Mouse (Mus musculus) midbrain, postnatal 0 days (tissue): ENCODE measurements at regions not wholly inside any gene's neighbourhood (a gene's known extent, or its start where the extent isn't known, plus 50 kb on each side); places are given as distances from the start of the nearest gene placed in this dataset.

Source experiments
- ATAC-seq: fragments of 200-750 bp; cut with Nextera tagmentation; 2 replicates; pipeline ENCODE4 v1.8.0; 2017; ENCODE audit warnings: moderate number of reproducible peaks, mild to moderate bottlenecking, moderate TSS enrichment, moderate library complexity; ENCODE audit not compliant: low FRiP score
- DNase-seq: peaks from one replicate; pipeline ENCODE4 v3.0.0-alpha.2; 2015; ENCODE audit warnings: low spot score
- H3K27ac ChIP-seq: fragments of 300-500 bp; sonication (generic); 2 replicates; pipeline ENCODE4 v1.5.1; 2014; ENCODE audit warnings: low read depth, mild to moderate bottlenecking, low read length, mixed read lengths
- H3K27me3 ChIP-seq: fragments of 300-500 bp; sonication (generic); 2 replicates; pipeline ENCODE4 v1.6.1; 2014; ENCODE audit warnings: low read length, control low read depth, mixed read lengths; ENCODE audit not compliant: insufficient read depth
- H3K36me3 ChIP-seq: fragments of 300-500 bp; sonication (generic); 2 replicates; pipeline ENCODE4 v1.6.1; 2014; ENCODE audit warnings: low read length, control low read depth, mixed read lengths; ENCODE audit not compliant: insufficient read depth
- H3K4me1 ChIP-seq: fragments of 300-500 bp; sonication (generic); 2 replicates; pipeline ENCODE4 v1.6.1; 2014; ENCODE audit warnings: mild to moderate bottlenecking, control low read depth, antibody characterized with exemption, low read length, mixed read lengths; ENCODE audit not compliant: insufficient read depth
- H3K4me2 ChIP-seq: fragments of 300-500 bp; sonication (generic); 2 replicates; pipeline ENCODE4 v1.6.1; 2014; ENCODE audit warnings: low read depth, mild to moderate bottlenecking, low read length, mixed read lengths; ENCODE audit not compliant: poor library complexity, severe bottlenecking
- H3K4me3 ChIP-seq: fragments of 300-500 bp; sonication (generic); 2 replicates; pipeline ENCODE4 v1.5.1; 2014; ENCODE audit warnings: low read depth, mild to moderate bottlenecking, low read length, moderate library complexity
- H3K9ac ChIP-seq: fragments of 300-500 bp; sonication (generic); replicated peaks from 2 replicates; pipeline ENCODE4 v1.6.1; 2014; ENCODE audit warnings: mild to moderate bottlenecking, low read length, moderate library complexity, mixed read lengths; ENCODE audit not compliant: poor library complexity, severe bottlenecking
- H3K9me3 ChIP-seq: fragments of 300-500 bp; sonication (generic); 2 replicates; pipeline ENCODE4 v1.6.1; 2016; ENCODE audit warnings: low read length, control low read depth
- CTCF ChIP-seq: IDR thresholded peaks from 2 replicates; pipeline ENCODE4 v1.5.1; 2016; ENCODE audit warnings: antibody characterized with exemption, mild to moderate bottlenecking
- WGBS: fragments of 180-500 bp; shearing (Covaris S2); extraction: QIAGEN DNeasy Blood & Tissue Kit; methylation state at CpG from one replicate; pipeline ENCODE4 v1.1.7; 2014; 5-methylcytosine and 5-hydroxymethylcytosine counted together

DNA sequence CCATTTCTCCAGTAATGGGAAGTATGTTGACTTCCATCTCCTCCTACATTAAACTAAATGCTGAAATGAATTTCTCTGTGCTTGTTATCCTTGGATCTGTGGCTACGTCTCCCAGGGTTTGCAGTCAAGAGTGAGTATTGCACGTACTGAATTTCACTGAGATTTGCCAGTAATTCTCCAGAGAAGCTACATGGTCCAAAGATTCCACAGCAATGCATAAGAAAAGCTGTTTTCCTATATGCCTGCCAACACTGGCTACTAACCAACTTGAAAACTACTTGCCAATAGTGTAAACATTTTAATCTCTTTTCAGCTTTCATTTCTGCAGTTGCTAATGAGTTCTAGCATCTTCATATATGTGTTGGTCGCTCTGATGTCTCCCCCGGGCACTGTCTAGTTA is 164.4 kb downstream of the Cysltr2 start:
- Histone ChIP-seq H3K4me2 (no peak overlapping the region), H3K27ac (no peak overlapping the region), H3K9me3 (no peaks in the 10 kb centered on the region), H3K4me1 (no peaks in the 10 kb centered on the region), H3K4me3 (no peak overlapping the region), H3K9ac (no peak overlapping the region), H3K36me3 (no peaks in the 10 kb centered on the region), H3K27me3 (no peaks in the 10 kb centered on the region)
- TF ChIP-seq CTCF: no peak
- ATAC-seq (no peak), DNase-seq (no peak)
- WGBS: 75% methylated on average over 4 of the region's 4 CpGs

DNA sequence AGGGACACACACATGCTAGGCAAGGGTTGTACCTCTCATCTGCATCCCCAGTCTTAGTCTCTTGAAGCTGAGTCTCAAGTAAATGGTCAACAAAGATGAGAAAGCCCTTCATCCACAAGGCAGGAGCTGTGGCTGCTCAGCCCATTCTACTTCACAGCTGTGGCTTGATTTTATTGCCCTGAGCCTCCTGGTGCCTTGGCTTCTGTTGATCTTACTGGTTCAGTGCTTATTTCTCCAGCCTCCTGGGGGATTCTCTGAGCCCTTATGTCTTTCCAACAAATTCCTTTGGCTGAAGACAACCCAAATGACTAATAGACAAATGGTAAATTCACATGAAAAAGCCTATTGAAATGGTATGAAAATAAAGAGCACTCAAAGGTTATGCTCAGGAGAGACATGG is 167.3 kb upstream of the Fndc3a start:
- H3K9me3 ChIP-seq: no peaks in the 10 kb centered on the region
- no peak overlapping the region for H3K4me2 ChIP-seq
- no peaks in the 10 kb centered on the region for H3K36me3 ChIP-seq
- no peak for TF ChIP-seq CTCF
- DNase-seq (no peak), ATAC-seq (no peak)
- no peaks in the 10 kb centered on the region for H3K27me3 ChIP-seq
- no peak overlapping the region for H3K4me3 ChIP-seq
- no peak overlapping the region for H3K27ac ChIP-seq
- H3K4me1 ChIP-seq: no peaks in the 10 kb centered on the region
- no peak overlapping the region for H3K9ac ChIP-seq

DNA sequence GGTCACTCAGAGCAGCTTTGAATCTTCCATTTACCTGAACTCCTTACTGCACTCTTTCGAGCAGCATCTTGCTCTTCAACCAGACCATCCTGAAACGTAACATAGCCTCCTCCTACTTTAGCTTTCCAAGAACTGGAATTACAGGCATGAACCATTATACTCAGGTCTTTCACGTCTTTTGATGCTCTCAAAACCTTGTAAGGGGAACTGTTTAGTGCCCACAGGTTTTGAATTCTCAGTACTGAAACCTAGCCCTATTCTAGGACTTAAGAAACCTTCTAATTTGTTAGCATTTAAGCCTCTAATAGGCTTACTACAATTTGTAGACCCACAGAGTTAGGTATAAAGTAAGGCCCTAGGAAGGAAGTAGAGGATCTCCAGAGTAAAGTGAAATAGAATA is 163.7 kb upstream of the Fndc3a start:
- no peak overlapping the region for H3K9ac ChIP-seq
- no peaks in the 10 kb centered on the region for H3K27me3 ChIP-seq
- no peak for ATAC-seq
- H3K36me3 ChIP-seq: no peaks in the 10 kb centered on the region
- no peak for DNase-seq
- H3K9me3 ChIP-seq: no peaks in the 10 kb centered on the region
- H3K4me3 ChIP-seq: no peak overlapping the region
- no peak overlapping the region for H3K27ac ChIP-seq
- H3K4me2 ChIP-seq: no peak overlapping the region
- TF ChIP-seq CTCF: no peak
- 86% methylated on average over 3 of the region's 3 CpGs for WGBS
- H3K4me1 ChIP-seq: 0 out of 2 replicates have a peak, but pooled peaks cover 2% of the 10 kb centered on the region

DNA sequence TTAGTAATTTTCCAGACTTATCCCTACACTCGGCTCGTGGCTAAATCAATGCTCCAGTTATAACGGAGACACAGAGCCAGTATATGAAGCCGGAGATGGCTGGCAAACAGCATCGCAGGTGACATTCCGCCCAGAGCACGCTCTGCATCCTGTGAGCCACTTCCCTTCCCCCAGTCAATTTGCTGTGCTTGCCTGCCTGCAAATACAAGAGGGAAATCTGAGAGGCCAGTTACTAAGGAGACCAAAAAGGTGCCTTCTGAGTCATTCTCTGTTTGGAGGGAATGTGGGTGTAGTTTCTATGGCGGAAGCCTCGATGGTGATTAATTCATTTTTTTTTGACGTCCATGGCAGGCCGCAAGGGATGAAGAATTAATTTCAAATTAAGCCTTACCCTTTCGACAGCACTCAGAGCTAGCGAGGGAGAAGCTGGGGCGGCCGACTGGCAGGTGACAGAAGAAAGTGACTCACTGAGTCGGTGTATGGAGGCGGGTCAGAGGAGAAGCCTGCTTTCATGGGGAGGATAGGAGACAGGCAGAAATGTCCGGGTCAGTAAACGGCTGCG is 159.5 kb upstream of the Fndc3a start:
- H3K4me2 ChIP-seq: peak overlapping the region; percentile 20; the same call in 1 of the 2 replicates
- H3K4me3 ChIP-seq: no peak overlapping the region
- no peak for TF ChIP-seq CTCF
- 0 out of 2 replicates have a peak, but pooled peaks cover 2% of the 10 kb centered on the region for H3K4me1 ChIP-seq
- 29% methylated on average over 20 of the region's 20 CpGs for WGBS
- H3K27me3 ChIP-seq: no peaks in the 10 kb centered on the region
- peak; percentile 84 for ATAC-seq
- no peaks in the 10 kb centered on the region for H3K9me3 ChIP-seq
- 0 out of 2 replicates have a peak overlapping the region, but pooled peaks have one; percentile 13 for H3K9ac ChIP-seq
- H3K36me3 ChIP-seq: no peaks in the 10 kb centered on the region
- peak overlapping the region; percentile 67 for H3K27ac ChIP-seq
- peak; percentile 59 for DNase-seq

DNA sequence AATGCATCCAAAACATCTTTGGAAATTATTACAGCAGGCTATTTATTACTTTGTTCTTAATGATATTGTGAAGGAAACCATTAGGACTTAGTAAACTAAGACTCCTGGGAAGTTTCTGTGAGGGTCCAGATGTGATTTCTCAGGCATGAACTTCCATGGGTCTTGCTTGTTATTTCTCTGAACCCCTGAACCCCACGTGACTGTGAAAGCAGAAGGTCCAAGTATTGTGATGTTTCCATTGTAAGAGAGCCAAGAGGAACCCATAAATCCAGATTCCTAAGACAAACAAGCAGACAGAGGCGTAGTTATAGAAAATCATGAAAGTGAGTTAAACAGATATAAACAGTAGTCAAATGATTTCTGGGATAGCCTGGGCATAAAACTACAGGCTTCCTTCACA is 157.1 kb upstream of the Fndc3a start:
- H3K36me3 ChIP-seq: no peaks in the 10 kb centered on the region
- 88% methylated on average over 2 of the region's 2 CpGs for WGBS

DNA sequence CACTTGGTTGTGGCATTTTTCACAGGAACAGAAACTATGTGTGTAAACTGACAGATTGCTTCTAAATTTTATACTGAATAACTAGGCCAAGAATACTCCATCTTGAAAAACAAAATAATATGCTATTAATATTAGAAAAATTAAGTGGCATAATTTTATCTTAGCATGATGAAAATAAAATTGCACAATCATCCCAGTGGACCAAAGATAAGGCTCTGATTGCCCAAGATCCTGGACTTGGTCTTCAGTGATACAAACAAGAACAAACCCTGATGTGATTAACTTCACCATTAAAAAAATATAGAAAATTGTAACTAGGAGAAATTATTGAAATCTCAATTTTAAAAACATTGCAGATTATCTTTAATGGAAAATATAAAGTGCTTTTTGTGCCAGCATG is 155.7 kb upstream of the Fndc3a start:
- Histone ChIP-seq H3K4me1 (0 out of 2 replicates have a peak, but pooled peaks cover 2% of the 10 kb centered on the region), H3K4me3 (no peak overlapping the region), H3K4me2 (no peak overlapping the region), H3K27ac (no peak overlapping the region), H3K9me3 (no peaks in the 10 kb centered on the region), H3K9ac (no peak overlapping the region), H3K36me3 (no peaks in the 10 kb centered on the region), H3K27me3 (no peaks in the 10 kb centered on the region)
- TF ChIP-seq CTCF: no peak
- no peak for DNase-seq
- no peak for ATAC-seq

More for the DNA sequence above, 157.1 kb upstream of the Fndc3a start:
- DNase-seq (no peak), ATAC-seq (no peak)
- no peak overlapping the region for H3K27ac ChIP-seq
- no peaks in the 10 kb centered on the region for H3K9me3 ChIP-seq
- H3K4me1 ChIP-seq: 0 out of 2 replicates have a peak, but pooled peaks cover 2% of the 10 kb centered on the region
- H3K4me2 ChIP-seq: no peak overlapping the region
- no peak overlapping the region for H3K4me3 ChIP-seq
- no peaks in the 10 kb centered on the region for H3K27me3 ChIP-seq
- H3K9ac ChIP-seq: no peak overlapping the region
- no peak for TF ChIP-seq CTCF
